Mouse (Mus musculus): Measurements from ENCODE around the gene Cenpu. TPM values are rescaled to one million over a fixed set of nuclear protein-coding genes. Genes with fewer than 3 reads are reported as not detected.

Cenpu gene
- polyA plus RNA-seq, 1 experiment from 2014 or later: 29.8 TPM

DNA sequence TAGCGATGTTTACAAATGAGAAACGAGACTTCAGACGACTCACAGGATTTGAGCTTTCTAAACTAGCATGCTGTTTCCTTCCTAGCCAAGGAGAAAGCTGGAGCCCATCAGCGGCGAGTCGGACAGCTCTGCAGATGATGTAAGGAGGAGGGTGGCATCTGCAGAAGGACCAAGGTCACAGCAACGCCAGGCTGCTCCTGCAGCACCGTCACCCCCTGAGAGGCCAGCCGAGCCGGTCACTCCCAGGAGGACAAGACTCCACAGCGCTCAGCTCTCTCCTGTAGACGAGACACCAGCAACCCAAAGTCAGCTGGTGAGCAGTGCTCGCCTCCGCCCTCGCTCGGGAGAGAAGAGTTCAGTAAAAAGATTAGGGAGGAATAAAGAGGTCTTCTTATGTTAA is 10.5 kb downstream of the Cenpu start:
- Histone ChIP-seq H3K9ac (ENCODE audit: low read depth, low read length) (no peak overlapping the region), H3K9me3 (ENCODE audit: control insufficient read depth, low read length) (no peaks in the 10 kb centered on the region), H3K4me1 (replicated peaks; ENCODE audit: control insufficient read depth, insufficient read depth, low read length) (no peaks in the 10 kb centered on the region; the same call in 1 of the 2 replicates), H3K27ac (ENCODE audit: low read depth, low read length) (no peak overlapping the region), H3K4me2 (no peak overlapping the region), H3K27me3 (replicated peaks; ENCODE audit: control insufficient read depth, insufficient read depth, low read length) (no peaks in the 10 kb centered on the region), H3K36me3 (ENCODE audit: control insufficient read depth, insufficient read depth, low read length) (peaks cover 14% of the 10 kb centered on the region), H3K4me3 (ENCODE audit: low read depth, low read length) (no peak overlapping the region)
- 90% methylated on average over 16 of the region's 16 CpGs for WGBS
- DNase-seq (ENCODE audit: low spot score) (no peak), ATAC-seq (replicated peaks; ENCODE audit: low FRiP score) (no peak)

DNA sequence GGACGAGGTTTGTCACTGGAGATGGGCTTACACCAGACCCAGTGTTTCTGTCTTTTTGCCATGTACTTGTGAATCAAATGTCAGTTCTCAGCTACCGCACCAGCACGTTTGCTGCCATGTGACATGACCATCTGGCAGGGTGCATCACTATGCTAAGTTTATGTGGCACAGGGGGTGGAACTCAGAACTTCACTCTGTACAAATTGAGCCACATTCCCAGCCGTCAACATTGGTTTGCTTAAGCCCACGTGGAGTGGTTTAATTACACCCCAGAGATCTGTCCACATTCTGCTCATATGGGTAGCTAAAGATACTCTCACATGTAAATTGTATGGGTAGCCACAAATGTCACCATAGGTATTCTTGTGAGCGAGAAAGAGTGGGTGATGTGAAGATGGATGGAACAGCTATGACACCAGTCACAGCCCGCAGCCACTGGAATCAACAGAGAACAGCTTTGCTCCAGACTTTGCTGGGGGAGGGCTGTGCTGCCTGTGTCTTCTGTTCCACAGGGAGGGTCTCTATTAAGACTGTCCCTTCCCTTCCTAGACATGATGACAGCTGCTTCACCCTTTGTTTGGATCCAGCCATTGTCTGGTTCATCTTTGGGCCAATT is 15.2 kb downstream of the Cenpu start:
- H3K9ac ChIP-seq (ENCODE audit: low read depth, low read length): no peak overlapping the region
- peaks cover 15% of the 10 kb centered on the region for H3K36me3 ChIP-seq (ENCODE audit: control insufficient read depth, insufficient read depth, low read length)
- no peaks in the 10 kb centered on the region for H3K9me3 ChIP-seq (ENCODE audit: control insufficient read depth, low read length)
- ATAC-seq (replicated peaks; ENCODE audit: low FRiP score): no peak
- 87% methylated on average over 7 of the region's 7 CpGs for WGBS
- H3K4me2 ChIP-seq: no peak overlapping the region
- H3K27me3 ChIP-seq (replicated peaks; ENCODE audit: control insufficient read depth, insufficient read depth, low read length): no peaks in the 10 kb centered on the region
- no peak overlapping the region for H3K27ac ChIP-seq (ENCODE audit: low read depth, low read length)
- H3K4me1 ChIP-seq (replicated peaks; ENCODE audit: control insufficient read depth, insufficient read depth, low read length): no peaks in the 10 kb centered on the region
- no peak for DNase-seq (ENCODE audit: low spot score)
- H3K4me3 ChIP-seq (ENCODE audit: low read depth, low read length): no peak overlapping the region

- Histone ChIP-seq H3K4me1 (replicated peaks; ENCODE audit: control insufficient read depth, insufficient read depth, low read length) (no peaks in the 10 kb centered on the region), H3K4me3 (ENCODE audit: low read depth, low read length) (no peak overlapping the region), H3K27me3 (replicated peaks; ENCODE audit: control insufficient read depth, insufficient read depth, low read length) (no peaks in the 10 kb centered on the region), H3K9me3 (ENCODE audit: control insufficient read depth, low read length) (no peaks in the 10 kb centered on the region), H3K9ac (ENCODE audit: low read depth, low read length) (no peak overlapping the region), H3K4me2 (no peak overlapping the region), H3K36me3 (ENCODE audit: control insufficient read depth, insufficient read depth, low read length) (peaks cover 15% of the 10 kb centered on the region), H3K27ac (ENCODE audit: low read depth, low read length) (no peak overlapping the region)
- ATAC-seq (replicated peaks; ENCODE audit: low FRiP score) (no peak), DNase-seq (ENCODE audit: low spot score) (no peak)
- WGBS: 87% methylated on average over 8 of the region's 8 CpGs
Measured at GRCm38 (mm10) chr8:46567946-46568345, 16.1 kb downstream of the Cenpu start.

- peaks cover 7% of the 10 kb centered on the region for H3K36me3 ChIP-seq (ENCODE audit: control insufficient read depth, insufficient read depth, low read length)
- H3K27ac ChIP-seq (ENCODE audit: low read depth, low read length): no peak overlapping the region
- H3K4me3 ChIP-seq (ENCODE audit: low read depth, low read length): no peak overlapping the region
- WGBS: 80% methylated on average over 2 of the region's 2 CpGs
- no peak for ATAC-seq (replicated peaks; ENCODE audit: low FRiP score)
- no peaks in the 10 kb centered on the region for H3K9me3 ChIP-seq (ENCODE audit: control insufficient read depth, low read length)
- no peak overlapping the region for H3K4me2 ChIP-seq
- H3K9ac ChIP-seq (ENCODE audit: low read depth, low read length): no peak overlapping the region
- H3K27me3 ChIP-seq (replicated peaks; ENCODE audit: control insufficient read depth, insufficient read depth, low read length): no peaks in the 10 kb centered on the region
- H3K4me1 ChIP-seq (replicated peaks; ENCODE audit: control insufficient read depth, insufficient read depth, low read length): no peaks in the 10 kb centered on the region
- DNase-seq (ENCODE audit: low spot score): no peak
Measured at GRCm38 (mm10) chr8:46568942-46569341, 17.1 kb downstream of the Cenpu start.

- H3K4me1 ChIP-seq (replicated peaks; ENCODE audit: control insufficient read depth, insufficient read depth, low read length): no peaks in the 10 kb centered on the region
- no peak overlapping the region; the same call in 1 of the 2 replicates for H3K27ac ChIP-seq (ENCODE audit: low read depth, low read length)
- H3K36me3 ChIP-seq (ENCODE audit: control insufficient read depth, insufficient read depth, low read length): peaks cover 7% of the 10 kb centered on the region
- no peak overlapping the region for H3K9ac ChIP-seq (ENCODE audit: low read depth, low read length)
- H3K9me3 ChIP-seq (ENCODE audit: control insufficient read depth, low read length): no peaks in the 10 kb centered on the region
- no peak overlapping the region for H3K4me2 ChIP-seq
- no peak for DNase-seq (ENCODE audit: low spot score)
- 91% methylated on average over 19 of the region's 19 CpGs for WGBS
- H3K4me3 ChIP-seq (ENCODE audit: low read depth, low read length): no peak overlapping the region
- no peak for ATAC-seq (replicated peaks; ENCODE audit: low FRiP score)
- no peaks in the 10 kb centered on the region for H3K27me3 ChIP-seq (replicated peaks; ENCODE audit: control insufficient read depth, insufficient read depth, low read length)
Measured at GRCm38 (mm10) chr8:46569659-46570441, 18.0 kb downstream of the Cenpu start.

- Histone ChIP-seq H3K9ac (ENCODE audit: low read depth, low read length) (no peak overlapping the region), H3K36me3 (ENCODE audit: control insufficient read depth, insufficient read depth, low read length) (peaks cover 7% of the 10 kb centered on the region), H3K27ac (ENCODE audit: low read depth, low read length) (no peak overlapping the region), H3K9me3 (ENCODE audit: control insufficient read depth, low read length) (no peaks in the 10 kb centered on the region), H3K4me1 (replicated peaks; ENCODE audit: control insufficient read depth, insufficient read depth, low read length) (no peaks in the 10 kb centered on the region), H3K4me2 (no peak overlapping the region), H3K4me3 (ENCODE audit: low read depth, low read length) (no peak overlapping the region), H3K27me3 (replicated peaks; ENCODE audit: control insufficient read depth, insufficient read depth, low read length) (no peaks in the 10 kb centered on the region)
- 88% methylated on average over 9 of the region's 14 CpGs for WGBS
- DNase-seq (ENCODE audit: low spot score): no peak
- no peak for ATAC-seq (replicated peaks; ENCODE audit: low FRiP score)
Measured at GRCm38 (mm10) chr8:46570673-46571072, 18.8 kb downstream of the Cenpu start.

DNA sequence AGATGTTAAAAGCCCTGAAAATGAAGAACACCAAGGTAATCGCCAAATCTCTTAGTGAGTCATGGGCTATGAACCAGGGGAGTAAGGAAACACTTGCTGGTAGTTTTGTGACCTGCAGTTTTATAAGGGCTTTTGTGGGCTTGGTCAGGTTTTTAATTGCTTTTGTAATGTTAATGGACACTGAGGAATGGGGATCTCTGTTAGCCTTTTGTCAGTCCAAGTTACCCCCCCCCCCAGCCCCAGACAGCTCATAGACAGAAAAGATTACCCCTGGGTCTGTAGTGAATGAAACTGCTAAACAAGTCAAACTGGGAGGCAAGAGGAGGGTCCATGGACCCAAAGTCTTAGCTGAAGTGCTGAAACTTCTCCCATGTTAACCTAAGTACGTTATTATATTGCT is 21.6 kb downstream of the Cenpu start:
- H3K36me3 ChIP-seq (ENCODE audit: control insufficient read depth, insufficient read depth, low read length): peaks cover 20% of the 10 kb centered on the region
- no peak overlapping the region for H3K27ac ChIP-seq (ENCODE audit: low read depth, low read length)
- DNase-seq (ENCODE audit: low spot score): no peak
- 85% methylated on average over 2 of the region's 2 CpGs for WGBS
- H3K27me3 ChIP-seq (replicated peaks; ENCODE audit: control insufficient read depth, insufficient read depth, low read length): no peaks in the 10 kb centered on the region
- H3K9ac ChIP-seq (ENCODE audit: low read depth, low read length): no peak overlapping the region
- ATAC-seq (replicated peaks; ENCODE audit: low FRiP score): no peak
- no peak overlapping the region for H3K4me3 ChIP-seq (ENCODE audit: low read depth, low read length)
- no peak overlapping the region for H3K4me2 ChIP-seq
- no peaks in the 10 kb centered on the region for H3K4me1 ChIP-seq (replicated peaks; ENCODE audit: control insufficient read depth, insufficient read depth, low read length)
- H3K9me3 ChIP-seq (ENCODE audit: control insufficient read depth, low read length): no peaks in the 10 kb centered on the region

DNA sequence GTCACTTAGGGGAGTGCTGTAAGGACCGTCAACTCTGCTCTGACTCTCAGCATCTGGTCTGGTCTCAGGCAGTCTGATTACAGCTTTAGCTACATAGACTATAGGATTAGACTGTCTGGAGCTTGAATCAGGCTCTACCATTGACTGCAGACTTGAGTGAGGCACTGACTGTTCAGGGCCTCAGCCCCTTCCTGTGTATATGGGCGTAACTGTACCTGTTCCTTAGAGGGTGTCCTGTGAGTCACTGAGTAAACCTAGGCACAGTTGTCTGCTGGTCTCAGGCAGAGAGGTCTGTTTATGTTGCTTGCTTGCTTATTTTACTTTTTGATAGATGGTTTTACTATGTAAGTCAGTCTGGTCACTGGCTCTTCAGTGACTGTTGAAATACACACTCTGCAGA is 22.1 kb downstream of the Cenpu start:
- whole genome bisulfite sequencing: 92% methylated on average over 2 of the region's 2 CpGs
- Histone ChIP-seq H3K9me3 (ENCODE audit: control insufficient read depth, low read length) (no peaks in the 10 kb centered on the region), H3K4me2 (no peak overlapping the region), H3K27ac (ENCODE audit: low read depth, low read length) (no peak overlapping the region), H3K4me1 (replicated peaks; ENCODE audit: control insufficient read depth, insufficient read depth, low read length) (no peaks in the 10 kb centered on the region), H3K27me3 (replicated peaks; ENCODE audit: control insufficient read depth, insufficient read depth, low read length) (no peaks in the 10 kb centered on the region), H3K36me3 (ENCODE audit: control insufficient read depth, insufficient read depth, low read length) (peaks cover 25% of the 10 kb centered on the region), H3K4me3 (ENCODE audit: low read depth, low read length) (no peak overlapping the region), H3K9ac (ENCODE audit: low read depth, low read length) (no peak overlapping the region)
- DNase-seq (ENCODE audit: low spot score) (no peak), ATAC-seq (replicated peaks; ENCODE audit: low FRiP score) (no peak)

DNA sequence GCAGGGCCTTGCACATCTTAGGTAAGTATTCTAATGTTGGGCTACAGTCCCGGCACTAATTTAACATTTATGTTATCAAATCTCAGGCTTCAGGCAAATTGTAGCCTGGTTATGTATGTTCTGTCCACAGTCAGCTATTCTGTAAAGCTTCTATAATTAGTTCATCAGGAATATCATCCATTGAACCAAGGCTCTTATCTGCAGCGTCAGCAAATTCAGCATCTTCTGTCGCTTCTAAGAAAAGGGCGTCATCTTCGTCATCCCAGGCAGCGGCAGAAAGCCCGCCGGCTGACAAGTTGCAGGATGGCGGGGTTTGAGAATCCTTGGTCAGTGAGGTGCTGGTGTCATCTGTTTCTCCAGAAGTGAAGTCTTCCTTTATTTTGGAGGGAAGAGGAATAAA is 27.0 kb downstream of the Cenpu start:
- 91% methylated on average over 9 of the region's 9 CpGs for WGBS

More for the DNA sequence above, 27.0 kb downstream of the Cenpu start:
- DNase-seq (ENCODE audit: low spot score) (no peak), ATAC-seq (replicated peaks; ENCODE audit: low FRiP score) (no peak)
- Histone ChIP-seq H3K36me3 (ENCODE audit: control insufficient read depth, insufficient read depth, low read length) (peaks cover 25% of the 10 kb centered on the region), H3K9me3 (ENCODE audit: control insufficient read depth, low read length) (no peaks in the 10 kb centered on the region), H3K4me1 (replicated peaks; ENCODE audit: control insufficient read depth, insufficient read depth, low read length) (no peaks in the 10 kb centered on the region), H3K27me3 (replicated peaks; ENCODE audit: control insufficient read depth, insufficient read depth, low read length) (no peaks in the 10 kb centered on the region), H3K9ac (ENCODE audit: low read depth, low read length) (no peak overlapping the region), H3K4me3 (ENCODE audit: low read depth, low read length) (no peak overlapping the region), H3K4me2 (no peak overlapping the region), H3K27ac (ENCODE audit: low read depth, low read length) (no peak overlapping the region)

Data from liver, embryonic 11.5 days (tissue).